Mouse (Mus musculus): ENCODE results near the gene Ano1.

The Ano1 gene

GRCm38 (mm10) chr7:144696764-144697704 lies 54.7 kb downstream of the Ano1 start:
- peak; percentile 35 for DNase-seq (ENCODE audit: low spot score)

GRCm38 (mm10) chr7:144689855-144690254 lies 61.9 kb downstream of the Ano1 start:
- DNase-seq (ENCODE audit: low spot score): no peak

- DNase-seq (ENCODE audit: low spot score): no peak
Observed at GRCm38 (mm10) chr7:144689136-144689535, 62.6 kb downstream of the Ano1 start.

DNA sequence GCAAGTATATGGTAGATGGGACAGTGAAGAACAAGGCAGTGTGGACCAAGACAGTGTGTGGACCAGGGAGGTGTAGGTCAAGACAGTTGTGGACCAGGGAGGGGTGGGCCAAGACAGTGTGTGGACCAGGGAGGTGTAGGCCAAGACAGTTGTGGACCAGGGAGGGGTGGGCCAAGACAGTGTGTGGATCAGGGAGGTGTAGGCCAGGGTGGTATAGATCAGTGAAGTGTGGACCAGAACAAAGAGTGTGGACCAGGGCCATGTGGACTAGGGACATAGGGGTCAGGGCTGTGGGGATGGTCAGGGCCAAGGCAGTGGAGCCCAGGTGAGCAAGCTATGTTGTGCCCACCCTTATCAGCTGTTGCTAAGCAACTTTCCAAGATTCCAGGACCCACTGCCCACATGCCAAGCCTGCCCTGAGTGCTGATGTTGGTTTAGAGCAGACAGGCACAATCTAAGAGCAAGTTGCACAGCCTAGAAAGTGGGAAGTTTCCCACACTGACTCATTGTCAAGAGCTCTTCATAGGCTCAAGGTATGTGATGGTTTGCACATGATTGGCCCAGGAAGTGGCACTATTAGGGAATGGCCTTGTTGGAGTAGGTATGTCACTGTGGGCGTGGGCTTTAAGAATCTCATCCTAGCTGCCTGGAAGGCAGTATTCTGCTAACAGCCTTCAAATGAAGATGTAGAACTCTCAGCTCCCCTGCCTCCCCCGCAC lies 64.0 kb downstream of the Ano1 start:
- DNase-seq (ENCODE audit: low spot score): no peak

DNA sequence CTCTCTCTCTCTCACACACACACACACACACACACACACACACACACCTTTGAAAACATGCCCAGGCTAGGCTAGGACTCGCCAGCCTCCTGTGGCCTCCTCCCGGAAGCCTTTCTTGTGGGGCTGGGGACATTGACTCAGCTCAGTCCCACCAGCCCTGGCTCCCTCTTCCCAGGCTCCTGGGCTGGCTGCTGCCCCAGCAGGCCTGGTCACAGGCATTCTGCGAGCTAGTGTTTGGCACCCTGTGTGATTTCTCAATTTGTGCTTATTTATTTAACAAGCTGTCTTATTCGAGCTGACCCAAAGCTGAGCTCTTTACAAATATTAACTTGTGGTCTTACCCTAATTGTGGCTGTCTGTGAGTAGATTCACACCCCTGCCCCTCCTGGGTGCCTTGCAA lies 66.8 kb downstream of the Ano1 start:
- DNase-seq (ENCODE audit: low spot score): no peak

DNA sequence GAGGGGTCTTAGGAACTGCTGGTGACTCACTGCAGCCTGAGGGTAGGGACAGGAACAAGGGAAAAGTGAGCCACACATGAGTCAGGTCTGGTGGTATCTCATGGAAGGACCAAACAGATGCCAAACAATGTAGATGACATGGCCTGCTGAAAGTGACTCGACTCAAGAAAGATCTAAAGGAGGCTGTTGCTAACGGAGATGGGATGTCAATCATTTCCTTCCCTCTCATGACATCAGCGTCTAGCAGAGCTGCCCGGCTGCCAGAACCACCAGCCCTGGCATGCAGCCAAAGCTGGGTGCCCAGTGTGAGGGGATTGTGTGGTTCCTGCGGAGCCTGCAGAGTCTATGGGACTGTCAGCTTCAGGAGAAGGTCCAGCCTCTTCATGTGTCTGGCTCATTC lies 67.3 kb downstream of the Ano1 start:
- DNase-seq (ENCODE audit: low spot score): no peak

- DNase-seq (ENCODE audit: low spot score): no peak
Observed at GRCm38 (mm10) chr7:144680096-144680495, 71.7 kb downstream of the Ano1 start.

GRCm38 (mm10) chr7:144678241-144679030 lies 73.3 kb downstream of the Ano1 start:
- DNase-seq (ENCODE audit: low spot score): no peak

- no peak for DNase-seq (ENCODE audit: low spot score)
Observed at GRCm38 (mm10) chr7:144677341-144678086, 74.3 kb downstream of the Ano1 start.

- DNase-seq (ENCODE audit: low spot score): no peak
Observed at GRCm38 (mm10) chr7:144675632-144676031, 76.1 kb downstream of the Ano1 start.

GRCm38 (mm10) chr7:144669895-144670294 lies 81.9 kb downstream of the Ano1 start:
- no peak for DNase-seq (ENCODE audit: low spot score)

DNA sequence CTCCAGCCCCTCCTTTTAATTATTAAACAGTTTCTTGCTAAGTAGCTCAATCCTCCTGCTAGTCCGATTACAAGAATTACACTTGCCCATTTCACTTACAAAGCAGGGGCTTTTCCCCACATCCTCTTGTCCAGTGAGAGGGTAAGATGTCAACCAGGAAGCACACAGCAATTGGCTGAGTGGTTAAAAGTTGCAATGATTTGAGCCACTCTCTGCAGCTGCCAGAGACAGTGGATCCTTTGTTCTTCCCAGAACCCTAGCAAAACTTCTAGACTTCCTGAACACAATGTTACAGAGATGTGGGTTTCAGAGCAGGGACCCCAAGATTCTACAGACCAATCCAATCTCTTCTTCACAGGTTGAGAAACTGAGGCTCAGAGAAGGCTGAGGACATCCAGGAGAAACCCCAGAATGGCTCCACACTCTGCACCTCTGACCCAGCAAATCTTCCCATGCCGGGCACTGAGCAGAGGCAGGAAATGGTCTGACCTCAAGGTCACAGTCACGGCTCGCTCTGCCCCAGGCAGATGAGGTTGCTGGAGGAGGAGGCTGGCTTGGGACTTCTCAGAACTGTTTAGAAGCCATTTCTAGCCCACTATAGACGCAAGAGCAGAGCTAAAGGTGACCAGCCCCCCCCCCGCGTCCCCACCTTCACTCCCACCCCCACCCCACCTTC lies 83.0 kb downstream of the Ano1 start:
- no peak for DNase-seq (ENCODE audit: low spot score)

GRCm38 (mm10) chr7:144667091-144667490 lies 84.7 kb downstream of the Ano1 start:
- no peak for DNase-seq (ENCODE audit: low spot score)

GRCm38 (mm10) chr7:144665585-144665984 lies 86.2 kb downstream of the Ano1 start:
- no peak for DNase-seq (ENCODE audit: low spot score)

DNA sequence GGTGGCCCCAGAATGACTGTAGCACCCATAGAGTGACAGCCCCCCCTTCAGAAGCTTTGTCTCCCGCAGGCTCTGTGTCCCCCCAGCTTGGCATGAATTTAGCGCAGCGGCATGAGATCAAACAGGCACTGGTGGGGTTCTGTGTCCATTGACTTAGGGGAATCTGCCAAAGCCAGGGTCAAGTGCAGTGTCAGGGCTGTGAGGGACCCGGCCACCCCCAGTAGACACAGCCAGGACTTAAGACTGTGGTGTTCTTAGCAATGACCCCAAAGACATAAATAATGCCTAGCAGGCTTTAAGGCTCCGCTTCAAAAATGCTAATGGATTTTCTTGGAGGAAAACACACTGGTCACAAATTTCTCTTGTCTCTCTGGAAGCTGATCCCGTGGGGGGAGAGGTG lies 88.2 kb downstream of the Ano1 start:
- no peak for DNase-seq (ENCODE audit: low spot score)

- peak; percentile 17 for DNase-seq (ENCODE audit: low spot score)
Observed at GRCm38 (mm10) chr7:144656261-144656967, 95.4 kb downstream of the Ano1 start.

- peak; percentile 97 for DNase-seq (ENCODE audit: low spot score)
Observed at GRCm38 (mm10) chr7:144653681-144654425, 97.9 kb downstream of the Ano1 start.

GRCm38 (mm10) chr7:144647547-144647946 lies 104.2 kb downstream of the Ano1 start:
- no peak for DNase-seq (ENCODE audit: low spot score)

- DNase-seq (ENCODE audit: low spot score): no peak
Observed at GRCm38 (mm10) chr7:144640817-144641216, 111.0 kb downstream of the Ano1 start.

DNA sequence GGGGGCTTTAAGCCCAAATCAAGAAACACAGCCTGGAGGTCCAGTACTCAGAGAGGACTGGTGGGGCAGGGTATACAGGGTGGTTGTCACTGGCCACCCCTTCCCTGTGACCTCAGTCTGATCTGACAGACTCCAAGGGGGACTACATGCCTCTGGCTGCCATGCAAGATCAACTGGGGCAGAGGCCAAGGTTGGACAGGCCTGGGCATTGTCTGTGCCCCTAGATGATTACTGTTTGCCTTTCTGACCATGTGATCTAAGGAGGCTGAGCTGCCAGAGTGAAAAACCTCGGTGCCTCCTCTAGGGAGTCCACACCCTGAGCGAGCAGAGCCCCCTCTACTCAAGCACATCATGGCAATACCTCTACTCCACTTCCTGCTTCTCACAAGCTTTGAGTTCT lies 115.8 kb downstream of the Ano1 start:
- DNase-seq (ENCODE audit: low spot score): no peak
